Mouse (Mus musculus): ENCODE measurements around the gene Cyp4f16. TPM values are rescaled to one million over a fixed set of nuclear protein-coding genes. Genes with fewer than 3 reads are reported as not detected.
A peak's percentile ranks its signal among the peaks of the same experiment; 100 is the strongest.
"Not testable (repeated sequence)": the region's sequence is repeated elsewhere in the genome, so short reads cannot be mapped to it uniquely, and the experiment has no call there.

The Cyp4f16 gene
- polyA plus RNA-seq, 1 experiment from 2014 or later: 15.2 TPM

DNA sequence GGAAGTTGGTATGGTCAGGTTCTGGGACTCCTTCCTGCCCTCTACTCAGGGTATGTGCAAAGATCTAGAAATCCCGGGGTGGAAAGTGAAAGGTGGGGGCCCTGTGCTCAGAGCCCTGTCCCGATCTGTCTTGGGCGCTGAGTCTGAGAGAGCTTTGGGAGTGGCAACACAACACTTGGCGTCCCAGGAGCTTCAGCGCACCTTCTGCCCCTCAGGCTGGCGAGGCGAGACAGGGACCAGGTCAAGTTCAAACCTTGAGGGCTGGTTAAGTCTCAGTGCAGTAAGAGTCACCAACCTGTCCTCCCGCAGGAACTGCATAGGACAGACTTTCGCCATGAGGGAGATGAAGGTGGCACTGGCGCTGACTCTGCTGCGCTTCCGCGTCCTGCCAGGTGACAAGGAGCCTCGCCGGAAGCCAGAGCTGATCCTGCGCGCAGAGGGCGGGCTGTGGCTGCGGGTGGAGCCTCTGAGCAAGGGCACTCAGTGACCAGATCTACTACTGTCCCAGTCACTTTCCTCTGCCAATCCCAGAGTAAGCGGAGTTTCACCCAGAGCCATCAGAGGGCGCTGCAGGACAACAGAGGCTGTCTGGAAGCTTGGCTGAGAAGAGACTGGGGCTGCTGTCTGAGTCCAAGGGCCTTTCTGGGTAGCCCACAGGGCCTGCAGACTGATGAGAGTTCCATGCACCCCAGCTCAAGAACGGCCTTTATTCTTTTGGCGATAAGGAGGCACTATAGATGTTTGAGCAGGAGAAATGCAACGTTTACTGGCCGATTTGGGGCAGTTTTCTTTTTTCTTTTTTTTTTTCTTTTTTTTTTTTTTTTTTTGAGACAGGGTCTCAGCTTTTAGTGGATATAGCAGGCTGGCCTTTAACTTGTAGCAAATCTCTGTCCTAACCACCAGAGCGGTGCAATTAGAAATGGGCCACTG, 7.7 kb upstream of the Cyp4f16 start:
- H3K9me3 ChIP-seq (ENCODE audit: control insufficient read depth, low read length): no peaks in the 10 kb centered on the region
- H3K27me3 ChIP-seq (ENCODE audit: control insufficient read depth, insufficient read depth, low read length): no peaks in the 10 kb centered on the region
- peak overlapping the region; percentile 59 for H3K4me2 ChIP-seq (ENCODE audit: low read length)
- peak; percentile 80 for ATAC-seq (ENCODE audit: insufficient number of reproducible peaks, insufficient read depth, low FRiP score, low read depth)
- H3K36me3 ChIP-seq (ENCODE audit: control insufficient read depth, insufficient read depth, low read length): peaks cover 5% of the 10 kb centered on the region
- H3K4me3 ChIP-seq (ENCODE audit: control insufficient read depth in 1 of 2, insufficient read depth in 1 of 2, low read depth in 1 of 2, low read length in 2 of 2): peak overlapping the region; percentile 30 to 41
- peaks cover 0 to 3% of the 10 kb centered on the region in 2 experiments; a peak in 1 of 4 replicates for H3K4me1 ChIP-seq (ENCODE audit: control insufficient read depth in 2 of 2, insufficient read depth in 2 of 2, low read length in 2 of 2)
- H3K27ac ChIP-seq (replicated peaks in 1 of 2; ENCODE audit: control insufficient read depth in 1 of 2, insufficient read depth in 1 of 2, low read depth in 2 of 2, low read length in 2 of 2): no peak overlapping the region
- peak overlapping the region; percentile 60 for H3K9ac ChIP-seq (ENCODE audit: low read length)
- WGBS: 9% methylated on average over 26 of the region's 26 CpGs

DNA sequence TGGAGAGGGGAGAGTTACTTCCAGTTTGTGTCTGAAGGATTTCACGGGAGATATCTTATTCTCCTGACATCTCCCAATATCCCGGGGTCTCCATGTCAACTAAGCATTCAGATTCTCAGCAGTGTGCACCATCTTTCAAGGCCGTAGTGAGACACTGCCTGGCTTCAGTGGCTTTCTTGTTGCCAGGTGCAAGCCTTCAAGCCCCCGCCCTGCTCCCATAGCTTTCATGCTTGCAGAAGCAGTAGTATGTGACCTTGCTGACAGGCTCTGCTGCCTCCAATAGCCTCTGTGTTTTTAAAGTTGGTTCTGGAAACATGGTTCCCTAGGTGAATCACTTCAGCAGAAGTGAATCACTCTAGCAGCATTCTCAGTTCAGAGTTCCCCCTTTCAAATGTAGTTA, 4.0 kb upstream of the Cyp4f16 start:
- not testable (repeated sequence) for H3K27me3 ChIP-seq (ENCODE audit: control insufficient read depth, insufficient read depth, low read length); ATAC-seq (ENCODE audit: insufficient number of reproducible peaks, insufficient read depth, low FRiP score, low read depth); H3K4me1 ChIP-seq (ENCODE audit: control insufficient read depth in 2 of 2, insufficient read depth in 2 of 2, low read length in 2 of 2); H3K27ac ChIP-seq (replicated peaks in 1 of 2; ENCODE audit: control insufficient read depth in 1 of 2, insufficient read depth in 1 of 2, low read depth in 2 of 2, low read length in 2 of 2); H3K9ac ChIP-seq (ENCODE audit: low read length); H3K36me3 ChIP-seq (ENCODE audit: control insufficient read depth, insufficient read depth, low read length); H3K4me3 ChIP-seq (ENCODE audit: control insufficient read depth in 1 of 2, insufficient read depth in 1 of 2, low read depth in 1 of 2, low read length in 2 of 2); H3K9me3 ChIP-seq (ENCODE audit: control insufficient read depth, low read length); H3K4me2 ChIP-seq (ENCODE audit: low read length)
- WGBS: 58% methylated on average over 4 of the region's 4 CpGs

GRCm38 (mm10) chr17:32534068-32534467, 2.3 kb upstream of the Cyp4f16 start:
- H3K4me2 ChIP-seq (ENCODE audit: low read length): no peak overlapping the region
- H3K36me3 ChIP-seq (ENCODE audit: control insufficient read depth, insufficient read depth, low read length): no peaks in the 10 kb centered on the region
- ATAC-seq (ENCODE audit: insufficient number of reproducible peaks, insufficient read depth, low FRiP score, low read depth): no peak
- H3K9ac ChIP-seq (ENCODE audit: low read length): no peak overlapping the region
- H3K27me3 ChIP-seq (ENCODE audit: control insufficient read depth, insufficient read depth, low read length): no peaks in the 10 kb centered on the region
- H3K9me3 ChIP-seq (ENCODE audit: control insufficient read depth, low read length): no peaks in the 10 kb centered on the region
- H3K4me1 ChIP-seq (ENCODE audit: control insufficient read depth in 2 of 2, insufficient read depth in 2 of 2, low read length in 2 of 2): peaks cover 5 to 10% of the 10 kb centered on the region in 2 experiments
- no peak overlapping the region for H3K27ac ChIP-seq (replicated peaks in 1 of 2; ENCODE audit: control insufficient read depth in 1 of 2, insufficient read depth in 1 of 2, low read depth in 2 of 2, low read length in 2 of 2)
- H3K4me3 ChIP-seq (ENCODE audit: control insufficient read depth in 1 of 2, insufficient read depth in 1 of 2, low read depth in 1 of 2, low read length in 2 of 2): no peak overlapping the region
- 77% methylated on average over 6 of the region's 6 CpGs for WGBS

DNA sequence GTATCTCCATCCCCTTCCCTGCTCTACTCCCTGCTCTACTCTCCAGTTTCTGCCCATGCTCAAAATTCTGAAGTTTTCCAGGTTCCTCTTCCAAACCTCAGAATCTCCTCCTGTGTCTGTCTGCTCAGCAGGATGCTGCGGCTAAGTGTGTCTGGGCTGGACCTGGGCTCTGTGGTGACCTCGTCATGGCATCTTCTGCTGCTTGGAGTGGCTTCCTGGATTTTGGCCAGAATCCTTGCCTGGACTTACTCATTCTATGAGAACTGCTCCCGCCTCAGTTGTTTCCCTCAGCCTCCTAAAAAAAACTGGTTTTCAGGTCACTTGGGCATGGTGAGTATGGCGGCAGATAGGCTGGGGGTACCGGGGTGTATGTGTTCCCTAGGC, 501 bp downstream of the Cyp4f16 start:
- Histone ChIP-seq H3K27ac (replicated peaks in 1 of 2; ENCODE audit: control insufficient read depth in 1 of 2, insufficient read depth in 1 of 2, low read depth in 2 of 2, low read length in 2 of 2) (peak overlapping the region; percentile 46 to 89), H3K4me3 (ENCODE audit: control insufficient read depth in 1 of 2, insufficient read depth in 1 of 2, low read depth in 1 of 2, low read length in 2 of 2) (peak overlapping the region; percentile 51 to 90), H3K4me1 (ENCODE audit: control insufficient read depth in 2 of 2, insufficient read depth in 2 of 2, low read length in 2 of 2) (peaks cover 5 to 10% of the 10 kb centered on the region in 2 experiments), H3K4me2 (ENCODE audit: low read length) (peak overlapping the region; percentile 71), H3K27me3 (ENCODE audit: control insufficient read depth, insufficient read depth, low read length) (no peaks in the 10 kb centered on the region), H3K9ac (ENCODE audit: low read length) (peak overlapping the region; percentile 70), H3K9me3 (ENCODE audit: control insufficient read depth, low read length) (no peaks in the 10 kb centered on the region), H3K36me3 (ENCODE audit: control insufficient read depth, insufficient read depth, low read length) (no peaks in the 10 kb centered on the region)
- 50% methylated on average over 5 of the region's 5 CpGs for WGBS
- no peak for ATAC-seq (ENCODE audit: insufficient number of reproducible peaks, insufficient read depth, low FRiP score, low read depth)

- H3K36me3 ChIP-seq (ENCODE audit: control insufficient read depth, insufficient read depth, low read length): peaks cover 14% of the 10 kb centered on the region
- ATAC-seq (ENCODE audit: insufficient number of reproducible peaks, insufficient read depth, low FRiP score, low read depth); H3K9ac ChIP-seq (ENCODE audit: low read length); H3K4me2 ChIP-seq (ENCODE audit: low read length); H3K4me3 ChIP-seq (ENCODE audit: control insufficient read depth in 1 of 2, insufficient read depth in 1 of 2, low read depth in 1 of 2, low read length in 2 of 2); H3K9me3 ChIP-seq (ENCODE audit: control insufficient read depth, low read length); H3K27ac ChIP-seq (replicated peaks in 1 of 2; ENCODE audit: control insufficient read depth in 1 of 2, insufficient read depth in 1 of 2, low read depth in 2 of 2, low read length in 2 of 2); H3K27me3 ChIP-seq (ENCODE audit: control insufficient read depth, insufficient read depth, low read length); H3K4me1 ChIP-seq (ENCODE audit: control insufficient read depth in 2 of 2, insufficient read depth in 2 of 2, low read length in 2 of 2): not testable (repeated sequence)
- WGBS: 93% methylated on average over 4 of the region's 5 CpGs
These were observed 8.4 kb downstream of the Cyp4f16 start for GRCm38 (mm10) chr17:32544792-32545191.

DNA sequence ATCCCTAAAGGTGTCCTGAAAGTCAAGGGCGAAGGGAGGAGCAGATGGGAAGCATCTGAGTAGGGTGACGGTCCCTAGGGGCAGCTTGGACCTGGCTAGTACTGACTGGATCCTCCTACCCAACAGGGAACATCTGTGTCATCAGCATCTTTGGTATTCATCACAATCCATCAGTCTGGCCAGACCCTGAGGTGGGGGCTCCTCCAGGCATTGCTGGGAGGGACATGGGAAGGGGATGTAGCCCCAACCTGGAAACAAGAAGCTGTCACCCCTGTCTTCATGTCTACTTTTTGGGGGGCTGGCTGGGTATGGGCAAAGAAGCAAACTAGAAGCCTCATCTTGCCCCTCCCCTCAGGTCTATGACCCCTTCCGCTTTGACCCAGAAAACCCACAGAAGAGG, 14.0 kb downstream of the Cyp4f16 start:
- 89% methylated on average over 3 of the region's 3 CpGs for WGBS
- not testable (repeated sequence) for H3K4me3 ChIP-seq (ENCODE audit: control insufficient read depth in 1 of 2, insufficient read depth in 1 of 2, low read depth in 1 of 2, low read length in 2 of 2); H3K27me3 ChIP-seq (ENCODE audit: control insufficient read depth, insufficient read depth, low read length); H3K4me1 ChIP-seq (ENCODE audit: control insufficient read depth in 2 of 2, insufficient read depth in 2 of 2, low read length in 2 of 2); H3K27ac ChIP-seq (replicated peaks in 1 of 2; ENCODE audit: control insufficient read depth in 1 of 2, insufficient read depth in 1 of 2, low read depth in 2 of 2, low read length in 2 of 2); H3K36me3 ChIP-seq (ENCODE audit: control insufficient read depth, insufficient read depth, low read length); ATAC-seq (ENCODE audit: insufficient number of reproducible peaks, insufficient read depth, low FRiP score, low read depth); H3K9me3 ChIP-seq (ENCODE audit: control insufficient read depth, low read length)
- Histone ChIP-seq H3K4me2 (ENCODE audit: low read length) (peak overlapping the region; percentile 64), H3K9ac (ENCODE audit: low read length) (peak overlapping the region; percentile 46; the same call in 1 of the 2 replicates)

- ATAC-seq (ENCODE audit: insufficient number of reproducible peaks, insufficient read depth, low FRiP score, low read depth): 0 out of 2 replicates have a peak, but pooled peaks have one; percentile 31
- Histone ChIP-seq H3K9ac (ENCODE audit: low read length) (peak overlapping the region; percentile 46; the same call in 1 of the 2 replicates), H3K27ac (replicated peaks in 1 of 2; ENCODE audit: control insufficient read depth in 1 of 2, insufficient read depth in 1 of 2, low read depth in 2 of 2, low read length in 2 of 2) (no peak overlapping the region), H3K9me3 (ENCODE audit: control insufficient read depth, low read length) (no peaks in the 10 kb centered on the region), H3K4me1 (ENCODE audit: control insufficient read depth in 2 of 2, insufficient read depth in 2 of 2, low read length in 2 of 2) (peaks cover 0 to 4% of the 10 kb centered on the region in 2 experiments; a peak in 2 of 4 replicates), H3K4me3 (ENCODE audit: control insufficient read depth in 1 of 2, insufficient read depth in 1 of 2, low read depth in 1 of 2, low read length in 2 of 2) (peak overlapping the region; percentile 30 to 41), H3K36me3 (ENCODE audit: control insufficient read depth, insufficient read depth, low read length) (no peaks in the 10 kb centered on the region), H3K4me2 (ENCODE audit: low read length) (peak overlapping the region; percentile 64), H3K27me3 (ENCODE audit: control insufficient read depth, insufficient read depth, low read length) (no peaks in the 10 kb centered on the region)
- WGBS: 12% methylated on average over 20 of the region's 20 CpGs
These were observed 14.8 kb downstream of the Cyp4f16 start for GRCm38 (mm10) chr17:32550900-32551770.
